Mouse (Mus musculus) hindbrain, embryonic 14.5 days (tissue): ENCODE measurements around the gene Slc2a9. TPM values are rescaled to one million over a fixed set of nuclear protein-coding genes. Genes with fewer than 3 reads are reported as not detected.

Experiments
- ATAC-seq: fragments of 200-750 bp; cut with Nextera tagmentation; 2 replicates; pipeline ENCODE4 v1.8.0; 2017; ENCODE audit warnings: moderate number of reproducible peaks, mild to moderate bottlenecking, moderate TSS enrichment, moderate library complexity; ENCODE audit not compliant: low FRiP score
- DNase-seq: peaks from one replicate; pipeline ENCODE4 v3.0.0-alpha.2; 2015; ENCODE audit warnings: low spot score
- H3K27ac ChIP-seq: fragments of 300-500 bp; sonication (generic); 2 replicates; pipeline ENCODE4 v1.5.1; 2014; ENCODE audit warnings: mild to moderate bottlenecking, moderate library complexity
- H3K27me3 ChIP-seq: fragments of 300-500 bp; sonication (generic); 2 replicates; pipeline ENCODE4 v1.6.1; 2014; ENCODE audit warnings: mild to moderate bottlenecking, low read length, mixed read lengths; ENCODE audit not compliant: control insufficient read depth, insufficient read depth
- H3K36me3 ChIP-seq: fragments of 300-500 bp; sonication (generic); replicated peaks from 2 replicates; pipeline ENCODE4 v1.6.1; 2014; ENCODE audit not compliant: control insufficient read depth, insufficient read depth
- H3K4me1 ChIP-seq: fragments of 300-500 bp; sonication (generic); replicated peaks from 2 replicates; pipeline ENCODE4 v1.6.1; 2014; ENCODE audit warnings: antibody characterized with exemption, low read length, mixed read lengths; ENCODE audit not compliant: control insufficient read depth, insufficient read depth
- H3K4me2 ChIP-seq: fragments of 300-500 bp; sonication (generic); replicated peaks from 2 replicates; pipeline ENCODE4 v1.6.1; 2014; ENCODE audit warnings: mild to moderate bottlenecking, moderate library complexity
- H3K4me3 ChIP-seq: fragments of 300-500 bp; sonication (generic); replicated peaks from 2 replicates; pipeline ENCODE4 v1.5.1; 2014; ENCODE audit warnings: mild to moderate bottlenecking, low read length
- H3K9ac ChIP-seq: fragments of 300-500 bp; sonication (generic); 2 replicates; pipeline ENCODE4 v1.6.1; 2014
- H3K9me3 ChIP-seq: fragments of 300-500 bp; sonication (generic); 2 replicates; pipeline ENCODE4 v1.6.1; 2016; ENCODE audit warnings: low read length; ENCODE audit not compliant: control insufficient read depth
- WGBS: fragments of 180-500 bp; shearing (Covaris S2); extraction: QIAGEN DNeasy Blood & Tissue Kit; methylation state at CpG from one replicate; pipeline ENCODE4 v1.1.7; 2014; 5-methylcytosine and 5-hydroxymethylcytosine counted together
- polyA plus RNA-seq: library from polyadenylated mRNA; unstranded; fragments of >200 nt; fragmentation: Nextera tagmentation; extraction: Ambion mirVana; gene quantifications from 2 replicates; pipeline ENCODE4 v1.2.1, GENCODE M21; 2014

The Slc2a9 gene
- polyA plus RNA-seq, 1 experiment from 2014 or later = 0.27 TPM

- H3K4me1 ChIP-seq = peaks cover 8% of the 10 kb centered on the region; the same call in 1 of the 2 replicates
- no peaks in the 10 kb centered on the region for H3K9me3 ChIP-seq
- H3K4me2 ChIP-seq = no peak overlapping the region
- no peaks in the 10 kb centered on the region; the same call in 1 of the 2 replicates for H3K27me3 ChIP-seq
- no peaks in the 10 kb centered on the region for H3K36me3 ChIP-seq
- DNase-seq (no peak), ATAC-seq (no peak)
- H3K27ac ChIP-seq = no peak overlapping the region
- H3K4me3 ChIP-seq = no peak overlapping the region
- no peak overlapping the region for H3K9ac ChIP-seq
- 92% methylated on average over 1 of the region's 1 CpGs for WGBS
Measured at GRCm38 (mm10) chr5:38371308-38371707, 131.6 kb downstream of the Slc2a9 start.

GRCm38 (mm10) chr5:38366650-38367470, 136.1 kb downstream of the Slc2a9 start:
- peak; percentile 40 for DNase-seq
- peak; percentile 63 for ATAC-seq
- no peaks in the 10 kb centered on the region for H3K36me3 ChIP-seq
- H3K4me2 ChIP-seq = peak overlapping the region; percentile 48
- H3K9ac ChIP-seq = no peak overlapping the region
- no peak overlapping the region; the same call in 1 of the 2 replicates for H3K4me3 ChIP-seq
- H3K9me3 ChIP-seq = no peaks in the 10 kb centered on the region
- no peak overlapping the region for H3K27ac ChIP-seq
- no peaks in the 10 kb centered on the region for H3K27me3 ChIP-seq
- peaks cover 8% of the 10 kb centered on the region; the same call in 1 of the 2 replicates for H3K4me1 ChIP-seq
- 14% methylated on average over 18 of the region's 18 CpGs for WGBS

DNA sequence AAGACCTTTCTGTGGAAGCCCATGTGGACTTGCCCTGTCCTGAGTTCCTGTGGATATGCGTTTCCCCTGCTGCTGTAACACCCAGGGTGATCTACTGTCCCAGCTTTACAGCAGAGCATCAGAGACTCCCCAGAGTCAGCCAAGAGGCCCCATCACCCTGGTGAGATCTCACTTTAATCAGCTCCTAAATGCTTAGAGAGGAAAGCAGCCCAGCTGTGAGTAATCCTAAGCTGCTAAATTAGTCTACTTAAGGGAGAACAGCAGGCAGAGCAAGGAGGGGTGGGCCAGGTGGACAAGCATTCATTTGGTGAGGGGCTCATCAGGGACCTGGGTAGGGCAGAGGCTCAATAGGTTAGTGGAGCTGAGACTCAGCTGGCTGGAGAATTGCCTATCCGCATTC, 137.4 kb downstream of the Slc2a9 start:
- no peak overlapping the region for H3K9ac ChIP-seq
- ATAC-seq (no peak), DNase-seq (no peak)
- no peak overlapping the region for H3K4me2 ChIP-seq
- H3K4me1 ChIP-seq = peaks cover 8% of the 10 kb centered on the region; the same call in 1 of the 2 replicates
- no peak overlapping the region for H3K4me3 ChIP-seq
- H3K27ac ChIP-seq = no peak overlapping the region
- H3K36me3 ChIP-seq = no peaks in the 10 kb centered on the region
- 59% methylated on average over 2 of the region's 2 CpGs for WGBS
- H3K9me3 ChIP-seq = no peaks in the 10 kb centered on the region
- no peaks in the 10 kb centered on the region for H3K27me3 ChIP-seq

- no peak for ATAC-seq
- no peak overlapping the region for H3K4me2 ChIP-seq
- 79% methylated on average over 5 of the region's 5 CpGs for whole genome bisulfite sequencing
Measured at GRCm38 (mm10) chr5:38364396-38364795, 138.5 kb downstream of the Slc2a9 start.

DNA sequence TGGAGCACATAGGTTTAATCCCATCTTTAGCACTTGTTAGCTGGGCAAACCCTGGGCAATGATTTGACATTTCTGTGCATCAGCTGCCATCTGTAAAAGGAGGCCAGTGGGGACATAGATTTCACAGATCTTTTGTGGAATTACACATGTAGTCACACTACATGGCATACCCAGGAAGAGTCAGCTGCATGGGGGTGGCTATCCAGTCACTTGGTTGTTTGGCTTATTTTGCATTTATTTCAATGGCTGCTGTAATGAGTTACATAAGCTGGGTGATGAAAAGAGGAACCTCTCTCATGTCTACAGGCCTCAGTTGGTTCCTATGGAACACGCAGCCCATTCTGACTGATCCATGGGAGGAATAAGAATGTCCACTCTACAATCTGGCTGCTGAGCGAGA, 143.2 kb downstream of the Slc2a9 start:
- Histone ChIP-seq H3K36me3 (no peaks in the 10 kb centered on the region), H3K4me3 (no peak overlapping the region), H3K4me1 (no peaks in the 10 kb centered on the region), H3K9me3 (no peaks in the 10 kb centered on the region), H3K9ac (no peak overlapping the region), H3K4me2 (no peak overlapping the region), H3K27me3 (no peaks in the 10 kb centered on the region), H3K27ac (no peak overlapping the region)
- WGBS = 73% methylated on average over 2 of the region's 2 CpGs
- DNase-seq = no peak
- ATAC-seq = no peak

More at GRCm38 (mm10) chr5:38364396-38364795, 138.5 kb downstream of the Slc2a9 start:
- no peaks in the 10 kb centered on the region for H3K27me3 ChIP-seq
- peaks cover 8% of the 10 kb centered on the region; the same call in 1 of the 2 replicates for H3K4me1 ChIP-seq
- no peaks in the 10 kb centered on the region for H3K36me3 ChIP-seq
- no peak overlapping the region for H3K4me3 ChIP-seq
- H3K9me3 ChIP-seq = no peaks in the 10 kb centered on the region
- no peak overlapping the region for H3K9ac ChIP-seq
- no peak for DNase-seq
- no peak overlapping the region for H3K27ac ChIP-seq

DNA sequence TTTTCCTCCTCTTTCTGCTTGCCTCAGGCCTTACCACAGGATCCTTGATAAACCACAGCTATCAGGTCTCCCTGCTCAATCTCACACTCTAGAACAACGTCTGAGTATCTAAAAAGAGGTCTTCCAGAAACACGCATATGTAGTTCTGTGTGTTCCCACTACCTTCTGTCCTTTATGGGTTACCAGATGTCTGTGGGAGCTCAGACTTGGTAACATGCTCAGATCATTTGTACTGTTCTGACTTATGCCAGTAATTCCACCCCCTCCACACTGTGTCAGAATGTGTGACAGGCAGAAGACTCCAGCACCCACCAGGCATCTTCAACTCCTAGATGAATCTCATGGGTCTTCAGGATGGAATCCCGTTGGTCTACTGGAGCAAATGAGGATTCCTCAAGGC, 146.0 kb downstream of the Slc2a9 start:
- WGBS = 84% methylated on average over 3 of the region's 3 CpGs
- Histone ChIP-seq H3K9ac (no peak overlapping the region), H3K36me3 (no peaks in the 10 kb centered on the region), H3K4me2 (no peak overlapping the region), H3K27ac (no peak overlapping the region), H3K27me3 (no peaks in the 10 kb centered on the region), H3K4me3 (no peak overlapping the region), H3K9me3 (no peaks in the 10 kb centered on the region), H3K4me1 (no peaks in the 10 kb centered on the region)
- DNase-seq (no peak), ATAC-seq (no peak)

GRCm38 (mm10) chr5:38350351-38350929, 152.5 kb downstream of the Slc2a9 start:
- H3K4me3 ChIP-seq = no peak overlapping the region
- no peaks in the 10 kb centered on the region for H3K4me1 ChIP-seq
- H3K4me2 ChIP-seq = no peak overlapping the region
- ATAC-seq (no peak), DNase-seq (no peak)
- H3K9ac ChIP-seq = no peak overlapping the region
- H3K9me3 ChIP-seq = no peaks in the 10 kb centered on the region
- no peaks in the 10 kb centered on the region for H3K36me3 ChIP-seq
- H3K27me3 ChIP-seq = no peaks in the 10 kb centered on the region
- WGBS = 21% methylated on average over 5 of the region's 5 CpGs
- H3K27ac ChIP-seq = no peak overlapping the region

GRCm38 (mm10) chr5:38346646-38347432, 156.1 kb downstream of the Slc2a9 start:
- no peak for ATAC-seq
- WGBS = 41% methylated on average over 10 of the region's 10 CpGs
- DNase-seq = peak; percentile 27
- Histone ChIP-seq H3K9me3 (no peaks in the 10 kb centered on the region), H3K4me2 (no peak overlapping the region), H3K9ac (no peak overlapping the region), H3K27me3 (no peaks in the 10 kb centered on the region), H3K4me3 (no peak overlapping the region), H3K27ac (no peak overlapping the region), H3K36me3 (no peaks in the 10 kb centered on the region), H3K4me1 (no peaks in the 10 kb centered on the region)

DNA sequence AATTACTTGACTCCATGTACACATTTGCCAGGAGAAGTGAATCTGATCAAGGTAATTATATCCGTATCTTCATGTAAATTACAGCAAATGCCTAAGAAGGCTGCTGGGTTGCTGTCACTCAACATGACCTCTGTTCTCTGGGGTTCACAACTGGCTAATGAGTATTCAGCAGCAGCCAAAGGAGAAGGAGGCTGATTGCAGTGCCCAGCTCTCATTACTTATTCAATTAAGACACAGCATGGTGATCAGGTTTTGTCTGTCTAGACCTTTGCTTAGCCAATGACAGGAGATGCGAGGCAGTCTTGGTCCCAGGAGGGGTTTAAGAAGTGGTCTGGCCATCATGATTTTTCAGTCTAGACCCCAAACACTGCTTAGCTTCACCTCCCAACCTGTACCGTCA, 159.8 kb downstream of the Slc2a9 start:
- Histone ChIP-seq H3K4me2 (no peak overlapping the region), H3K27ac (no peak overlapping the region), H3K27me3 (no peaks in the 10 kb centered on the region), H3K9me3 (no peaks in the 10 kb centered on the region), H3K36me3 (no peaks in the 10 kb centered on the region), H3K4me1 (no peaks in the 10 kb centered on the region), H3K9ac (no peak overlapping the region), H3K4me3 (no peak overlapping the region)
- ATAC-seq = peak; percentile 46; the same call in 1 of the 2 replicates
- 51% methylated on average over 3 of the region's 3 CpGs for WGBS
- no peak for DNase-seq
